Mouse (Mus musculus): Measurements from ENCODE around the gene Fahd2a. TPM values are rescaled to one million over a fixed set of nuclear protein-coding genes. Genes with fewer than 3 reads are reported as not detected.

Fahd2a gene
- 32.9 TPM for polyA plus RNA-seq (2014; fragmentation: Illumina TruSeq; extraction: RNeasy Lipid Tissue Mini Kit (QIAGEN cat#74804); ENCODE audit: low read depth, low replicate concordance)

DNA sequence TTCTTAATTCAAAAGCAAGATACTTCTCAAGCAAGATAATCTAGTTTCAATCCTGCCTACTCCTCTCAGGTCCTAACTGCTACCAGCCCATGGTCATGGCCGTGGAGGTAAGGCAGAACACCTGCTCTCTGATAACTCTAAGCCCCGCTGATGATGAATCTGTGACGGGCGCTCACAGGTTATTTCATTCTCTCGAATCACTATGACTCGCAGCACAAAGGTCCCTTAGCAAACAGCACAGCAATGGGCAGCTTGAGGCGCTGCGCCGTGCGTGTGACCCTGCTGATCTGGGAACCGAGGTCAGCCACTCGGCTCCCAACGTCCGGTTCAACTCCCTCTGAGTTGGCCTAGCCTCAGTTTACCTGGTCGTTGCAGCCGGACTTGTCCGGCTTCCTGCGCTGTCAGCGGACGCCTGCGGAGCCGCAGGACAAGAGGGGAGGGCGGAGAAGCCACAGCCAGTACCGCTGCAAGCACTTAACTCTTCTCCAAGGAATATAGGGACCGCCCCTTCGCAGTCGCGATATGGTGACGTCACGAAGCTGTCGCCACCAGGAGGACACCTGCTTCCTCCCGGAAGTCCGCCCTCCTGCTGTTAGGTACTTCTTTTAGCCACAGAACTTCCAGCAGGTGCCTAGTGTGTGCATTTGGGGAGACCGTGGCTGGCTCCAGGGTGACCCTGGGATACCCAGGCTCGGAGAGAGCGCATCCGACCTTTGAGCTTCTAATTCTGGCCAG is at the start of gene Fahd2a:
TSS of gene Fahd2a (minus strand) at position 511 of the 735 bp plus-strand sequence.

GRCm38 (mm10) chr2:127424977-127425376 is 19.4 kb downstream of the Fahd2a start, which contains the start of gene Gpat2:
Gene Gpat2 (plus strand): TSS chr2:127425199.

Other genes starting within 250 kb of the Fahd2a start
- gene 1810024B03Rik, start 236.3 kb downstream of the Fahd2a start, polyA plus RNA-seq (2014; fragmentation: Illumina TruSeq; extraction: RNeasy Lipid Tissue Mini Kit (QIAGEN cat#74804); ENCODE audit: low read depth, low replicate concordance) = 1.2 TPM
- gene Snrnp200, start 236.2 kb downstream of the Fahd2a start, polyA plus RNA-seq (2014; fragmentation: Illumina TruSeq; extraction: RNeasy Lipid Tissue Mini Kit (QIAGEN cat#74804); ENCODE audit: low read depth, low replicate concordance) = 32.2 TPM
- 37.7 TPM for gene Ciao1, start 196.7 kb downstream of the Fahd2a start, polyA plus RNA-seq (2014; fragmentation: Illumina TruSeq; extraction: RNeasy Lipid Tissue Mini Kit (QIAGEN cat#74804); ENCODE audit: low read depth, low replicate concordance)
- 49.2 TPM for gene Tmem127, start 196.7 kb downstream of the Fahd2a start, polyA plus RNA-seq (2014; fragmentation: Illumina TruSeq; extraction: RNeasy Lipid Tissue Mini Kit (QIAGEN cat#74804); ENCODE audit: low read depth, low replicate concordance)
- 173 TPM for gene Stard7, start 174.3 kb downstream of the Fahd2a start, polyA plus RNA-seq (2014; fragmentation: Illumina TruSeq; extraction: RNeasy Lipid Tissue Mini Kit (QIAGEN cat#74804); ENCODE audit: low read depth, low replicate concordance)
- not detected for gene Dusp2, start 108.4 kb downstream of the Fahd2a start, polyA plus RNA-seq (2014; fragmentation: Illumina TruSeq; extraction: RNeasy Lipid Tissue Mini Kit (QIAGEN cat#74804); ENCODE audit: low read depth, low replicate concordance)
- not detected for gene Astl, start 105.9 kb downstream of the Fahd2a start, polyA plus RNA-seq (2014; fragmentation: Illumina TruSeq; extraction: RNeasy Lipid Tissue Mini Kit (QIAGEN cat#74804); ENCODE audit: low read depth, low replicate concordance)
- gene Adra2b, start 81.4 kb downstream of the Fahd2a start, polyA plus RNA-seq (2014; fragmentation: Illumina TruSeq; extraction: RNeasy Lipid Tissue Mini Kit (QIAGEN cat#74804); ENCODE audit: low read depth, low replicate concordance) = 26.5 TPM
- not detected for gene Gpat2, start 19.4 kb downstream of the Fahd2a start, polyA plus RNA-seq (2014; fragmentation: Illumina TruSeq; extraction: RNeasy Lipid Tissue Mini Kit (QIAGEN cat#74804); ENCODE audit: low read depth, low replicate concordance)
- gene Kcnip3, start 77.5 kb upstream of the Fahd2a start, polyA plus RNA-seq (2014; fragmentation: Illumina TruSeq; extraction: RNeasy Lipid Tissue Mini Kit (QIAGEN cat#74804); ENCODE audit: low read depth, low replicate concordance) = 1.1 TPM
- gene Prom2, start 96.9 kb upstream of the Fahd2a start, polyA plus RNA-seq (2014; fragmentation: Illumina TruSeq; extraction: RNeasy Lipid Tissue Mini Kit (QIAGEN cat#74804); ENCODE audit: low read depth, low replicate concordance) = 12.3 TPM
- gene Zfp661, start 142.5 kb upstream of the Fahd2a start, polyA plus RNA-seq (2014; fragmentation: Illumina TruSeq; extraction: RNeasy Lipid Tissue Mini Kit (QIAGEN cat#74804); ENCODE audit: low read depth, low replicate concordance) = 5.3 TPM
- 19.1 TPM for gene Mrps5, start 142.7 kb upstream of the Fahd2a start, polyA plus RNA-seq (2014; fragmentation: Illumina TruSeq; extraction: RNeasy Lipid Tissue Mini Kit (QIAGEN cat#74804); ENCODE audit: low read depth, low replicate concordance)
- 482 TPM for gene Mal, start 212.1 kb upstream of the Fahd2a start, polyA plus RNA-seq (2014; fragmentation: Illumina TruSeq; extraction: RNeasy Lipid Tissue Mini Kit (QIAGEN cat#74804); ENCODE audit: low read depth, low replicate concordance)

All from kidney, adult 10 weeks (tissue).